Mouse (Mus musculus) right cerebral cortex, adult 2 months (tissue): ENCODE measurements around the gene Mcm5.

ENCODE experiments used
- DNase-seq, 2 experiments: peaks; one replicate each; pipeline ENCODE4 v3.0.0; 2021 to 2022; ENCODE audit warnings: low spot score in 2 of 2

Gene Mcm5

GRCm38 (mm10) chr8:75109236-75109967, at the start of gene Mcm5:
Gene Mcm5 (plus strand): TSS chr8:75109569.
- peak; percentile 99 to 100 for DNase-seq

GRCm38 (mm10) chr8:75060022-75060421, 49.3 kb upstream of the Mcm5 start:
- DNase-seq: no peak

- no peak for DNase-seq
These were observed 48.6 kb upstream of the Mcm5 start for GRCm38 (mm10) chr8:75060815-75061214.

GRCm38 (mm10) chr8:75063290-75063689, 46.1 kb upstream of the Mcm5 start:
- DNase-seq: no peak

GRCm38 (mm10) chr8:75064790-75065189, 44.6 kb upstream of the Mcm5 start:
- DNase-seq: peak; percentile 14 to 15

GRCm38 (mm10) chr8:75067287-75067686, 42.1 kb upstream of the Mcm5 start:
- DNase-seq: no peak

- no peak for DNase-seq
These were observed 39.1 kb upstream of the Mcm5 start for GRCm38 (mm10) chr8:75070297-75070696.

- DNase-seq: peak; percentile 86 to 87
These were observed 37.6 kb upstream of the Mcm5 start for GRCm38 (mm10) chr8:75071627-75072346.

GRCm38 (mm10) chr8:75074876-75075275, 34.5 kb upstream of the Mcm5 start:
- DNase-seq: no peak

- DNase-seq: no peak
These were observed 31.2 kb upstream of the Mcm5 start for GRCm38 (mm10) chr8:75078215-75078614.

GRCm38 (mm10) chr8:75078851-75079250, 30.5 kb upstream of the Mcm5 start:
- DNase-seq: no peak

- DNase-seq: no peak
These were observed 27.9 kb upstream of the Mcm5 start for GRCm38 (mm10) chr8:75081364-75082040.

- DNase-seq: no peak
These were observed 27.1 kb upstream of the Mcm5 start for GRCm38 (mm10) chr8:75082181-75082805.

- DNase-seq: peak; percentile 77 to 84
These were observed 25.5 kb upstream of the Mcm5 start for GRCm38 (mm10) chr8:75083846-75084245.

GRCm38 (mm10) chr8:75084382-75085064, 24.8 kb upstream of the Mcm5 start:
- DNase-seq: no peak

- no peak for DNase-seq
These were observed 23.4 kb upstream of the Mcm5 start for GRCm38 (mm10) chr8:75086002-75086401.

- DNase-seq: no peak
These were observed 22.2 kb upstream of the Mcm5 start for GRCm38 (mm10) chr8:75087127-75087526.

- peak; percentile 75 to 76 for DNase-seq
These were observed 20.1 kb upstream of the Mcm5 start for GRCm38 (mm10) chr8:75088989-75089881.

- no peak for DNase-seq
These were observed 18.5 kb upstream of the Mcm5 start for GRCm38 (mm10) chr8:75090781-75091365.
